28 mouse cellular contexts compared by ENCODE assay signal in genomic region chr7:29499071-29499470, GRCm38 (mm10). TPM values are rescaled to one million over a fixed set of nuclear protein-coding genes. Genes with fewer than 3 reads are reported as not detected.
A peak's percentile ranks its signal among the peaks of the same experiment; 100 is the strongest.
DNase-seq lines count a peak whose midpoint lies in the region; ATAC-seq and TF ChIP-seq lines count a peak whose summit lies in the region.
"Had no signal": no experiment of that assay in that cellular context is flagged by ENCODE, and none has a peak within 500 bp of the region (broad histone marks: within the 10 kb centered on the region; RNA-seq: fewer than 3 reads in every experiment).

No protein-coding gene starts in this region.

- peaks cover 13% of the 10 kb centered on the region for H3K4me1 ChIP-seq in liver, postnatal 0 days (ENCODE audit: insufficient read depth)
- peaks cover 51% of the 10 kb centered on the region for H3K4me1 ChIP-seq in liver, embryonic 12.5 days
- H3K4me1 ChIP-seq in heart, embryonic 10.5 days = peaks cover 25% of the 10 kb centered on the region

- no peak for TF ChIP-seq EP300 in liver, postnatal 0 days (IDR thresholded peaks at IDR 0.05; ENCODE audit: low read depth)

- DNase-seq in liver, postnatal 0 days = no peak
- DNase-seq in 416B (ENCODE audit: low read depth) = peak; percentile 91
- no peak for DNase-seq in heart, embryonic 10.5 days (ENCODE audit: low spot score)
- DNase-seq: adrenal gland, adult 2 months; adrenal gland, postnatal 10 days; adrenal gland, postnatal 25 days; B cell, adult 2 months; cerebellum, adult 11 months; cerebellum, adult 18-20 months; cerebellum, adult 8-10 months; cerebellum, adult 9-11 months; cerebellum, postnatal 14 days; cerebellum, postnatal 36 days; embryo, embryonic 11 days had no signal

- peak; percentile 35; the same call in 1 of the 2 replicates for ATAC-seq in liver, postnatal 0 days
- no peak for ATAC-seq in liver, embryonic 12.5 days
- 0 out of 2 replicates have a peak, but pooled peaks have one; percentile 26 for ATAC-seq in granulocyte monocyte progenitor cell, adult 5-6 weeks (replicated peaks; ENCODE audit: poor library complexity, severe bottlenecking)
- ATAC-seq: activated CD4-positive, CD25-positive, alpha-beta regulatory T cell, adult 4 months; CD4-positive, CD25-positive, alpha-beta regulatory T cell, adult 4 months; forebrain, embryonic 14.5 days; forebrain, embryonic 16.5 days; Patski had no signal

- WGBS in liver, postnatal 0 days (ENCODE audit: insufficient replicate concordance) = 53% methylated on average over 6 of the region's 6 CpGs
- 57% methylated on average over 6 of the region's 6 CpGs for WGBS in liver, embryonic 12.5 days (ENCODE audit: insufficient replicate concordance)
- WGBS in heart, embryonic 10.5 days = 82% methylated on average over 6 of the region's 6 CpGs

- no peak overlapping the region for H3K4me2 ChIP-seq in liver, postnatal 0 days (ENCODE audit: low read depth, low read length)
- no peak overlapping the region for H3K4me2 ChIP-seq in liver, embryonic 12.5 days
- H3K4me2 ChIP-seq: embryonic facial prominence, embryonic 13.5 days; embryonic facial prominence, embryonic 15.5 days; forebrain, embryonic 12.5 days had no signal

- no peak for TF ChIP-seq CTCF in liver, postnatal 0 days (IDR thresholded peaks at IDR 0.05; ENCODE audit: low read depth)

- H3K9me3 ChIP-seq in liver, postnatal 0 days (ENCODE audit: low read length) = no peaks in the 10 kb centered on the region
- H3K9me3 ChIP-seq in liver, embryonic 12.5 days (replicated peaks) = no peaks in the 10 kb centered on the region
- H3K9me3 ChIP-seq in heart, embryonic 10.5 days = no peaks in the 10 kb centered on the region
- H3K9me3 ChIP-seq: embryonic facial prominence, embryonic 13.5 days; embryonic facial prominence, embryonic 15.5 days; forebrain, embryonic 10.5 days; forebrain, embryonic 12.5 days; G1E had no signal

- 0 out of 2 replicates have a peak, but pooled peaks cover 3% of the 10 kb centered on the region for H3K36me3 ChIP-seq in liver, postnatal 0 days (replicated peaks; ENCODE audit: insufficient read depth, low read length)
- no peaks in the 10 kb centered on the region for H3K36me3 ChIP-seq in liver, embryonic 12.5 days
- no peaks in the 10 kb centered on the region for H3K36me3 ChIP-seq in heart, embryonic 10.5 days
- H3K36me3 ChIP-seq: embryonic facial prominence, embryonic 15.5 days had no signal

- no peak overlapping the region for H3K9ac ChIP-seq in liver, postnatal 0 days (replicated peaks)
- no peak overlapping the region for H3K9ac ChIP-seq in liver, embryonic 12.5 days
- H3K9ac ChIP-seq: embryonic facial prominence, embryonic 13.5 days; embryonic facial prominence, embryonic 15.5 days; forebrain, embryonic 12.5 days had no signal

- no peak overlapping the region for H3K27ac ChIP-seq in liver, postnatal 0 days (ENCODE audit: low read depth)
- no peak overlapping the region for H3K27ac ChIP-seq in liver, embryonic 12.5 days
- H3K27ac ChIP-seq in heart, embryonic 10.5 days = no peak overlapping the region
- H3K27ac ChIP-seq: embryonic facial prominence, embryonic 13.5 days; embryonic facial prominence, embryonic 15.5 days; forebrain, embryonic 12.5 days had no signal

- H3K27me3 ChIP-seq in liver, postnatal 0 days (ENCODE audit: insufficient read depth, low read length) = no peaks in the 10 kb centered on the region
- no peaks in the 10 kb centered on the region for H3K27me3 ChIP-seq in liver, embryonic 12.5 days (replicated peaks)
- H3K27me3 ChIP-seq in heart, embryonic 10.5 days (ENCODE audit: insufficient read depth, poor library complexity, severe bottlenecking) = peaks cover 73% of the 10 kb centered on the region; the same call in 1 of the 2 replicates
- H3K27me3 ChIP-seq: CH12.LX; embryonic facial prominence, embryonic 13.5 days; embryonic facial prominence, embryonic 15.5 days; Patski had no signal

- H3K4me3 ChIP-seq in liver, postnatal 0 days (ENCODE audit: low read depth, low read length) = no peak overlapping the region
- H3K4me3 ChIP-seq in liver, embryonic 12.5 days = no peak overlapping the region
- H3K4me3 ChIP-seq in heart, embryonic 10.5 days = no peak overlapping the region
- H3K4me3 ChIP-seq: embryonic facial prominence, embryonic 13.5 days; embryonic facial prominence, embryonic 15.5 days; erythroblast, embryonic 14.5 days; forebrain, embryonic 10.5 days; forebrain, embryonic 12.5 days had no signal

RNA-seq across cellular contexts. Expression of gene Sipa1l3, which starts 19.4 kb away (rescaled TPM):
- polyA plus RNA-seq in liver, postnatal 0 days (2015; fragmentation: Nextera tagmentation; extraction: Ambion mirVana) = 1.6 and 1.7 TPM in 2 replicates
- polyA plus RNA-seq in liver, embryonic 12.5 days (2016; fragmentation: Nextera tagmentation; extraction: Ambion mirVana) = 4.1 and 4.7 TPM in 2 replicates
- total RNA-seq in granulocyte monocyte progenitor cell, adult 5-6 weeks (2014; fragmentation: Nextera tagmentation) = 39.4 and 43.1 TPM in 2 replicates
- total RNA-seq in granulocyte monocyte progenitor cell, adult 5-6 weeks (2017) = 5.8 and 6.2 TPM in 2 replicates
- polyA plus RNA-seq in heart, embryonic 10.5 days (2016; fragmentation: Nextera tagmentation; extraction: Ambion mirVana) = 4.5 and 10.4 TPM in 2 replicates
